Comparison of ENCODE assay signal across 26 mouse cellular contexts in the genomic region with DNA sequence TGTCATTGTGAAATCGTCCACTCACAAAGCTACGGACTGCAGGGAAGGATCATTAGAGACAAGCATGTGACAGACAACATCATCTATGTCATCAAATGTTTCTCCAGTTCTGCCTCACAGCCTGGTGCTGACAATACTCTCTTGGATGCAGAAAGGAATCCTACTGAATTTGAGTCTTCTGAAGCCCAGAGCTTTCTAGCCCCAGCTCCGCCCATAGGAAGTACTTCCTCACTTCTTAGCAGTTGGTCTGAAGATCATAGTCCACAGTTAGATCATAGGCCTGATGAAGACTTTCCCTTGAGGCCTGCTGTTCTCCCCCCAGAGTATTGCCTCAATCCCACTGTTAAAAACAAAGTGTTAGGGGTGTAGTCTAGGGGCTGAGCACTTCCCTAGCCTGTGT. TPM values are rescaled to one million over a fixed set of nuclear protein-coding genes. Genes with fewer than 3 reads are reported as not detected.
DNase-seq lines count a peak whose midpoint lies in the region; ATAC-seq and TF ChIP-seq lines count a peak whose summit lies in the region.
"Had no signal": no experiment of that assay in that cellular context is flagged by ENCODE, and none has a peak within 500 bp of the region (broad histone marks: within the 10 kb centered on the region; RNA-seq: fewer than 3 reads in every experiment).

No protein-coding gene starts in this region.

- no peaks in the 10 kb centered on the region for H3K27me3 ChIP-seq in ES-Bruce4 (ENCODE audit: control insufficient read depth, insufficient read depth, low read length, poor library complexity, severe bottlenecking)
- H3K27me3 ChIP-seq: embryonic facial prominence, embryonic 15.5 days; forebrain, embryonic 12.5 days; hindbrain, embryonic 12.5 days; liver, embryonic 12.5 days; midbrain, embryonic 12.5 days; stomach, embryonic 15.5 days had no signal

- H3K4me1 ChIP-seq in ES-Bruce4 (ENCODE audit: control insufficient read depth, insufficient read depth, low read length) = peaks cover 8% of the 10 kb centered on the region
- H3K4me1 ChIP-seq: embryonic facial prominence, embryonic 15.5 days had no signal

- no peaks in the 10 kb centered on the region for H3K36me3 ChIP-seq in ES-Bruce4 (ENCODE audit: control insufficient read depth, insufficient read depth, low read length, poor library complexity, severe bottlenecking)
- H3K36me3 ChIP-seq: embryonic facial prominence, embryonic 15.5 days; forebrain, embryonic 12.5 days; hindbrain, embryonic 12.5 days; liver, embryonic 12.5 days; midbrain, embryonic 12.5 days; stomach, embryonic 15.5 days had no signal

- H3K9me3 ChIP-seq in ES-Bruce4 (replicated peaks; ENCODE audit: control insufficient read depth, insufficient read depth, low read length, poor library complexity, severe bottlenecking) = peaks cover 29% of the 10 kb centered on the region
- H3K9me3 ChIP-seq: embryonic facial prominence, embryonic 15.5 days; forebrain, embryonic 12.5 days; hindbrain, embryonic 12.5 days; liver, embryonic 12.5 days; midbrain, embryonic 12.5 days; stomach, embryonic 15.5 days had no signal

- TF ChIP-seq EP300 in ES-Bruce4 (IDR thresholded peaks at IDR 0.05; ENCODE audit: insufficient read depth, low read depth, low read length) = no peak

- ATAC-seq in inflammation-experienced regulatory T-cells, adult 6 months = peak; percentile 38
- ATAC-seq: forebrain, postnatal 0 days; hindbrain, postnatal 0 days; liver, embryonic 12.5 days; liver, postnatal 0 days had no signal

- no peak for TF ChIP-seq CTCF in ES-Bruce4 (IDR thresholded peaks at IDR 0.05; ENCODE audit: low read depth, low read length)

- H3K9ac ChIP-seq in ES-Bruce4 (ENCODE audit: low read depth, poor library complexity, severe bottlenecking) = no peak overlapping the region
- H3K9ac ChIP-seq: embryonic facial prominence, embryonic 15.5 days; forebrain, embryonic 12.5 days; forebrain, postnatal 0 days; hindbrain, embryonic 12.5 days; liver, embryonic 12.5 days; liver, postnatal 0 days; midbrain, embryonic 12.5 days; stomach, embryonic 15.5 days had no signal

- TF ChIP-seq POLR2A in ES-Bruce4 (IDR thresholded peaks at IDR 0.05; ENCODE audit: insufficient read depth, low read length) = no peak

- DNase-seq in thymus, postnatal 14 days = peak; percentile 32
- DNase-seq in thymus, postnatal 10 days (ENCODE audit: low spot score in 2 of 2) = no peak
- no peak for DNase-seq in right cerebral cortex, adult 18-20 months
- no peak for DNase-seq in cerebellum, postnatal 4 days (ENCODE audit: low spot score in 2 of 2)
- DNase-seq: adrenal gland, postnatal 14 days; cerebellum, adult 11 months; cerebellum, adult 9-11 months; forebrain, postnatal 0 days; heart, postnatal 14 days; kidney, adult 2 months; kidney, postnatal 4 days; layer of hippocampus, postnatal 36 days; left cerebral cortex, postnatal 4 days; liver, postnatal 0 days; lung, postnatal 36 days; right cerebral cortex, postnatal 14 days; thymus, postnatal 4 days had no signal

- H3K27ac ChIP-seq in ES-Bruce4 (ENCODE audit: insufficient read depth, low read length) = peak overlapping the region; percentile 99
- H3K27ac ChIP-seq: embryonic facial prominence, embryonic 15.5 days; forebrain, embryonic 12.5 days; hindbrain, embryonic 12.5 days; hindbrain, postnatal 0 days; liver, embryonic 12.5 days; midbrain, embryonic 12.5 days; stomach, embryonic 15.5 days had no signal

- no peak overlapping the region for H3K4me3 ChIP-seq in ES-Bruce4 (ENCODE audit: low read depth, low read length)
- H3K4me3 ChIP-seq: embryonic facial prominence, embryonic 15.5 days; forebrain, embryonic 12.5 days; hindbrain, embryonic 12.5 days; liver, embryonic 12.5 days; midbrain, embryonic 12.5 days; stomach, embryonic 15.5 days had no signal

RNA-seq across cellular contexts. Expression of a gene that starts 47.1 kb away (rescaled TPM):
- 9.0 and 10.9 TPM in 2 replicates for polyA plus RNA-seq in ES-Bruce4 (2011; ENCODE audit: insufficient read depth, insufficient read length, low read depth, missing spikeins)
- 10 to 100 TPM; 10.0 to 15.1 (median 14.4) TPM for polyA plus RNA-seq in inflammation-experienced regulatory T-cells, adult 6 months (2017; shearing (Covaris generic))
